Mouse (Mus musculus): ENCODE measurements around the gene Asb5.
"Not testable (repeated sequence)": the region's sequence is repeated elsewhere in the genome, so short reads cannot be mapped to it uniquely, and the experiment has no call there.

Asb5 gene

DNA sequence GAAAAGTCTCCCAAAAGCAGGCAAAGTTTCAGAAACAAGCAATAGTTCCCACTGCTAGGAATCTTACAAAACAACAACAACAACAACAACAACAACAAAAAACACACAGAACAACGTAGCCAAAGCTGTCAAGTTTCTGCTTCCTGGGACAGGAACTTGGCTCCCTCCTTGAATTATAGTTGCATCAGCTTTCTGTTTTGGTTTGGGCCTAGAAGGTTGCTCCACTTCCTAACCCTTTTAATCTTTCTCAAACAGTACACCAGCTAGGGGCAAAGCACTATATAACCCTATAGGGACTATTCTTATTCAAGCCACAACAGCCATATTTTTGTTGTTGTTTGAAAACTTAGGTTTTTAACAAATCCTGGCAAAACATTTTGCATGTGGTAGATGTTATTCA, 12.0 kb downstream of the Asb5 start:
- DNase-seq = no peak

DNA sequence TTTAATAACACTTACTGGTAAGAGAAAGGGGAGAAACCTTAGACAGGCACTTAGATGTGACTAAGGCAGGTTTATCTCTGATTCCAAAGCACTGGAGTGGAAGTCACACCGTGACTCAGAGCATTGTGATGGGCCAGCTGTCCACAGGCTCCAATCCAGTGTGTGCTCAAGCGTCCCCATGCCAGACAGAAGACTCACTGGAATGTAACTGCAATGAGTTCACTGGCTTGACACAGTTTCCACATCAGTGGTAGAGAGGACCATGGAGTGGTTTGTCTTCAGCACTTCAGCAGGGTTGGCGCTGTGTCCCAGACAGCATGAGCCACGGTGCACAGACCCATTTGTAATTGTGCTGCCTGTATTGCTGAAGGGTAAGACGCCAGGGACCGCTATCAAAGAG, 19.0 kb downstream of the Asb5 start:
- DNase-seq = peak; percentile 4

DNA sequence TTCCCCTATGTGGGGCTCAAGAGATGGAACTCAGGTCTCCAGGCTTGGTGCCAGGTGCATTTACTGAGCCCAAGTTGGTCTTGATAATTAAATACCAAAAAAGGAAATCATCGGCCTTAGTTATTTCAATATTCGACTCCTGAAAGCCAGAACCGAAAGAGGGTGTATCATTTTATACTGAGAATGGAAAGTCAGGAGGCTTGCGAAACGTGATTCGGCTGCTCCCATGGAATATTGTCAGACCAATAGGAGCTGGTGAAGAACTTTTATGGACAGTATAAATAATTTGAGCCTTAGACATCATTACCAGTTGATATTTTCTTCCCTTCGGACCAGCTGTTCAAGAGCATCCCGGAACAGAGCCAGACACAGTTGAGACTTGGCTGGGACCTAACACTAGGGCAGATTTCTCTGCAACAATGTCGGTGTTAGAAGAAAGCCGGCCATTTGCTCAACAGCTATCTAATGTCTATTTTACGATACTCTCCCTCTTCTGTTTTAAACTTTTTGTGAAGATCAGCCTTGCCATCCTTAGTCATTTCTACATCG, 20.7 kb downstream of the Asb5 start:
- DNase-seq = no peak

DNA sequence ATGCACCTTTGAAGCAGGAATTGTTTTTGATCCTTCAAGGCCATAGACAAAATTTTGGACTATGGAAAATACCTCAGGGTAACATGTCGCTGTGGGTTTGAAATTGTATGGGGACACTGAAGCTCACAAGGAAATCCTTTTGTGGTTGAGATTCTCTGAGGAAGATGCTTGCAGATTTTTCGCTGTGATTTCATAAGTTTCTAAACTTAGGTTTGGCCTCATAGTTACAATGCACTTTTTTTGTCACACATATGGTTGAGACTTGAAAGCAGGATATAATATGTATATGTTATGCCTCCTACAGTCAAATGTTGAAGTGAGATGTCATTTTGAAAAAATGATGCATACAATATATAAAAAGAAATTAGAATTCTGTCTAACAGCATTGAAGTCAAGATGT, 25.5 kb downstream of the Asb5 start:
- DNase-seq = no peak

DNA sequence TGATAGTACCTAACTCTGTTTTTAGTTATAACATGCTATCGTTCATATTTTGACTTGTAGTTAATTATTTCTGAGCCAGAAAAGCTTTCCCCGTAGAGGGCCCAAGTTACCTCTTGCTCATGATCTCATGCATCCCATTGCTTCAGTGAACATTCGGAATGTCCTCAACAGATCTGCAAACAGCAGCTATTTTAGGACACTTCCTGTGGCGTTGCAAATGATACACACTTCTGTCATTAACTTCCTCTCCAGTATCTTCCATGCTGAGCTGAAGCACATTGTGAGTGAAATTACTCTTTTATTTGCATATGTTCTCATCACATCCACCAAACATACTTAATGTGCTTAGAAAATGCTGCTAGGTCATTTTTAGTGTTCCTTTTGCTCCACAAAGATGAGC, 32.8 kb downstream of the Asb5 start:
- DNase-seq = no peak

DNA sequence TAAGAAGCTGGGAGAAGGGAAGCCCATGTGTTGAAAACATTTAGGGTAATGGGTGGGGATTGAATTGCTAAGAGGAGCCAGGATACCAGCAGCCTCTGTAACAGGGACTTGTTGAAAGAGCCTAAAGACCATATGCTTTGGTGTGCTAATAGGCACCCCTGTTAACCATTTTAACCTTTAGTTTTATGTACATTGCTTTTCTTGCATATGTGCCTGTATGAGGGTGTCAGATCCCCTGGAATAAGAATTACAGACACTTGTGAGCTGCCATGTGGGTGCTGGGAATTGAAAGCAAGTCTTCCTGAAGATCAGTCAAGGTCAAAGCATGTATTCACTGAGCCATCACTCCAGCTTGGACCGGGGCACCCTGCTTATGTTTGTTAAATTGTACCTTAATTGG, 35.8 kb downstream of the Asb5 start:
- no peak for DNase-seq

DNA sequence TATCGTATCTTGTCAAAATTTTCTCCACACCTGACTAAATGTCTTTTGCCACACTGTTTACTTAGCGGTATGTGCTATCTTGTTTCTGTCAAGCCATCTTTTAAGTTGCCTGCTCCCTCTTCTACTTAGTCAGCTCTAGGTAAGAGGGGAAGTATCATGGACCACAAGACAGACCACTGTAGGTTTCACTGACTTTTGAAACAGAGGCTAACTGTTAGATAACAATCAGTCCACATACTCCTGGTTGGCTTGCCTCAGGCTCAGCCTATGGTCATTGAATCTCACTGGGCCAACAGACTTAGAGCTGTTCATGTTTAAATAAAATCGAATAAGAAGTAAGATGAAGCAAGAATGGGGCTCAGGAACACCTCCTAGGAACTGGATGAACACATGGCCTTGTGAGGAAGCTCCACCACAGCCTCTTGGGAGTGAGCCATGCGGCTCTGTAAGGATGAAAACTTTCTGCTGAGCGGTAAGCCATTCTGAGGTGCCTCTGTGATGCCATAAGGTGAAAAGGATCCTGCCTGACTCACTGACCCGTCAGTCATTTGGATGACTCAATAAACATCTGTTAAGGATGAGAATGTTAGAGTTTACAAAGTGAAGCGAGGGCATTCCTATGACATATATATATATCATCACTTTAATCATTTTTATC, 36.4 kb downstream of the Asb5 start:
- no peak for DNase-seq

DNA sequence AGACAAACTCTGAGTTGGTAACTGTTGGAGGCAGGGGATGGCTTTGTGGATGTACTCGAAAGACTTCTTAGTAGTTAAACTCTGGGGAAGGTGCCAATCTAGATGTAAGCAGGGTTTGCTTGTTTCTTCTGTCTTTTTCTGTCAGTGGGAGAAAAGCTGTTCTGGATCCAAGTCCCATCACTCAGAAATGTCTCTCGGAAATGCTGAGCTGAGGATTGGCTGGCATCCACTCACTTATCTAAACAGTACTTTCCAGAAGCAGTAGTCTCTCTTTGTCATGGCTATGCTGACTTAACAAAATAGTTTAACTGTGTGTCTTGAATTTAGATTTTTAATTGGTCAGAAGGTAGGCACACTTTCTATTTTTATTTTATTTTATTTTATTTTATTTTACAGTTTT, 37.8 kb downstream of the Asb5 start:
- no peak for DNase-seq

DNA sequence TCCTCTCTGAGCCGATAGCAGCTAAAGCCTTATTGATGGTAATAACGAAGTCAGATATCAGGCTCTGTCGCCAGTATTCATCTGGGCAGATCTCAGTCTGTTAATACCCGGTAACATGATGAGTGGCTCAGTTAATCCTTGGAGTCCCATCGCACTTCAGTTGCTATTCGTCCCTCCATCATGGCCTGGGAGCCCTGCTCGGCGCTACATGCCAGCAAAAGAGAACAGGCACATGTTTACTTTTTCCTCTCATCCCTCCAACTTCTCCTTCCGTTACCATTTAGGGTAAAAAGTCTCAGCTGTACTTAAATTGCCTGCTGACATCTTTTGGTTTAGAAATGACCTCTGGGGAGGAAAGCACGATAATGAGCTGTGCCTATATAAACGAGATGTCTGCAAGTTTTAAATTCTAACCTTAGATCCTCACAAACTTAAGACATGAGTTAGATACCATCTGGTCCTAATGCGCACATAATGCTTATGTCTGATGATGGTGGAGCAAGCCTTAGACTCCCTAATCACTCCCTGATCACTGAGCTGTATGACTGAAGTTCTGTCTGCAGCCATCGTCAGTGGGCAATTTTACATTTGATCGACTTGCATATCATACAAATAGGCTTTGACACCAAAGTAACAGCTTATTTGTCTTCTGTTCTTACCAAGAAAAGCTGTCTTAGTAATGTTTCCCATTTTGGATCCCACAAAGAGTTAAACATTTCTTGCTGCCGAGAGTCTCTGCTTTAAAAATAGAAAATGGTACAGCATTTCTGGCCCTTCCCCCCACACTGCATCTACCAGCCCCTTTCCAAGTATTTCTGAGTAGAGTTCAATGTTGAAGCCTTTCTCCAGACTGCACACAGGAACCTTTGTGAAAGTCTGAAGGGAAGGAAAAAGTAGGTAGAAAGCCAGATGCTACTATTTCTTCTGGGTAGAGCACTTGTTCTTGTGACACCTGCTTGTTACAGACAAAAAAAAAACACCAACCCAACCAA, 41.5 kb downstream of the Asb5 start:
- no peak for DNase-seq

DNA sequence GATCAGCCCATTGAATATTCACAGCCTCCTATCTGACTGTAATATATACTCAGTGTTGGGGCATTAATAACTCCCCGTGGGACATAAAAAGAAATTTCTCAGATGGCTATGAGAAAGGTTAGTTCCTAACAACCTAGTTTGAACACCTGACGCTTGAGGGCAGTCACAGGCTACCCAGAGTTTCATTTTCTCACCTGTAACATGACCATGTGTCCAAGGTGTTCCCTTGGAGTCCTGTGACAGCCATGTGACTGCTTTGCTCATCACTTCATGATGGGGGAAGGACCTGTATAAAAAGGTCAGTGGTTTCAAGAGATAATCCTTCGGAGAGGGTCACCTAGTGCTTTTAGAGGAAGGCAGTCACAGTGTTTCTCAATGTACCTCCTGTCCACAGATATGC, 52.1 kb downstream of the Asb5 start:
- DNase-seq = no peak

DNA sequence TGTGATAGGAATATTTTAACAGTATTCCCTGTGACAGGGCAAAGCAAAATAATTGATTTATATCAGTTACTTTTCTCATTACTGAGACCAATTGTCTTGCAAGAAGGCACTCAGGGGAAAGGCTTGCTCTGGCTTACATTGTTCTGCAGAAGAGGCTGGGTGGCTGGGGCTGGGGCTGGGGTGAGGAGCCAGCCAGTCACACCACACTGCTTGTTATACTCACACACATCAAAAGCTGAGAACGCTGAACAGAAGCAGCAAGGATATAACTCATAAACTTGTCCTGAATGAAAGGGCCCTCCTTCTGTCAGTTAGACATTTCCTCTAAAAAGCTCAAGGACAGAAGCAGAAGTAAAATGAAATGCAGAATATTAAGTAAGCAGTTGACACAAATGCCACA, 53.5 kb downstream of the Asb5 start:
- no peak for DNase-seq

DNA sequence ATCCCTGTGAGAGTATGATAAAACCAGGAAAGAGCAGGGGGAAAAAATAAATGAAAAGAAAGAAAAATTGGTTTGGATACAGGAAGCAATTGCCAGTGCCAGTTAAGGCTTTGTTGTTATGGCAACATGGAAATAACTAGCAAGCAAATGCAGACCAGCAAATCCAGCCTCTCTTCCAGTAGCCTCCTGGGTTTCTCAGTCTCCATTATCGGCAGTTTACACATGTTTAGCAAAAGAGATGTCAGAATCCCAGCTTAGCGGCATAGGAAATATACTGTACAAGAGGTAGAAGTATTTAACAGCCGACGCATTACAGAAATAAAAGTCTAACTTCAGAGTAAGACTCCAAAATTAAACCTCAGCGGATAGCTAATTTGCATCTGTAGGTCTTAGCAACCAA, 65.3 kb downstream of the Asb5 start:
- DNase-seq = no peak

DNA sequence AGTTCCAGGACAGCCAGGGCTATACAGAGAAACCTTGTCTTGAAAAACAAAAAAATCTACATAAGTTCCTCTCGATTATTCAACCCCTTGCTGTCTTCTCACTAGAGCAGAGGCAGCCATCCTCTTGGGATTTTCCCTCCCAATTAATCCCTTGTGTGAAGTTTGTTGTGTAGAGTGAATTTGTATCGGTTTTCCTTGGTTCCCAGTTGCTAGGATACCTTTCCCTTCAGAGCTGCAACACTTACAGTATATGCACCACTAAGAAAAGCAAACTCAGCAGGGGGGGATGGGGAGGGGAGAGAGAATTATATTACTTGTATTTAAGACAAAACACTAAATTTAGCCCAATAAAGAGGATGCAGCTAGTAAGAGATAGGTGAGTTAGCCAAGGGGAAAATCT, 66.7 kb downstream of the Asb5 start:
- no peak for DNase-seq

DNA sequence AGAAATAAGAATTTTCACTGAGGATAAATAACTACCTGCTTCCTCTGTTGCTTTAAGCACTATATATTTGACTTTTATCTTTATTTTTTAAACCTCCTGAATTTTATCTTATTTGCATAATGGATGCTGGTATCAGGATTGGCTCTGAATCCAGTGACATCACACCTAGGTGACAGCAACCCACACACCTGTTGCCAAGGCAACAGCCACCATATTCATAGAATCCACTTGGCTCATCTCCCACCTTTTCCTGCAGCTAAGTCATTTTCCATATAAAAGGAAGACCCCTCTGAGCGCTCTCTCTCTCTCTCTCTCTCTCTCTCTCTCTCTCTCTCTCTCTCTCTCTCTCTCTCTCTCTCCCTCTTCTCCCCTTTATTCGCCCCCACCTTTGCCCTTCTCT, 67.6 kb downstream of the Asb5 start:
- no peak for DNase-seq

DNA sequence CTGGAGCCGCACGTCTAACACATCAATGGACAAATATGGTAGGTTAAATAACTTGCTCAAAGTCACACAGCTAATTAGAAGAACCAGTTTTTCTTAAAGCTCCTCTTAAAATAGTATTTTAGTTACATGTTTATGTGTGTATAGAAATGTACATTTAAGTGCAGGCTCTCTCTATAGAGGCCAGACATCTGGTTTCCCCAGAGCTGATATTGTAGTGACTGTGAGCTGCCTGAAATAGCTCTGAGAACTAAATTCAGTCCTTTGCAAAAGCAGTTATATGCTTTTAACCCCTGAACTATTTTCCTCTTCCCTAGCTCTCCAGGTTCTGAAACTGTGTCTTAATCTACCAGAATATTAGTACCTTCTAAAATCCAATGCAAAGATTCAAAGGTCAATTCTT, 68.0 kb downstream of the Asb5 start:
- DNase-seq = no peak

DNA sequence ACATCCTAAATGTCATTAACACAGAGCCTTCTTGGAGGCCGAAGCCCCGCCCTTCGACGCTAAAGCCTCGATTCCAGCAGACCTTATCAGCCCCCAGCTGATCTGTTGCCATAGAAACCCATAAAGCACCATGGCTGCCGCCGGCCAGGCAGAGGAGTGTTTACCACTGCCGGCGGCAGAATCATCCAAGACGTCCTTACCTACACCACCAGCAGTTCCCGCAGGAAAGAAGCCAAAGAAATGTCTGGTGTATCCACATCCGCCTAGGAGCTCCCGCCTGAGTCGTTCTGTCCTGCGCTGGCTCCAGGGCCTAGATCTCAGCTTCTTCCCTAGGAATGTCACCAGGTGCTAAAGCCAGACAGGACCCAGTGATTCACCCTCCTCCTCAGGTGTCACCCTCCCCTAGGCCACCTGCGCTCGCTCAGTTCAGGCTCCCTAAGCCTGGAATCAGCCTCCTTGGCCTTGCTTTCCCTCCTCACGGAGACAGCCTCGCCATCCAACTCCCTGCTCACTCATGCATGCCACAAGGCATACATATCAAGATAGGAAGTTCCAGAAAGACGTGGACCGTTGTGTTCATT, 71.4 kb downstream of the Asb5 start, which contains the start of gene Spata4:
Gene Spata4 (plus strand): TSS at position 111 of the 581 bp plus-strand sequence.
- DNase-seq = peak; percentile 24

DNA sequence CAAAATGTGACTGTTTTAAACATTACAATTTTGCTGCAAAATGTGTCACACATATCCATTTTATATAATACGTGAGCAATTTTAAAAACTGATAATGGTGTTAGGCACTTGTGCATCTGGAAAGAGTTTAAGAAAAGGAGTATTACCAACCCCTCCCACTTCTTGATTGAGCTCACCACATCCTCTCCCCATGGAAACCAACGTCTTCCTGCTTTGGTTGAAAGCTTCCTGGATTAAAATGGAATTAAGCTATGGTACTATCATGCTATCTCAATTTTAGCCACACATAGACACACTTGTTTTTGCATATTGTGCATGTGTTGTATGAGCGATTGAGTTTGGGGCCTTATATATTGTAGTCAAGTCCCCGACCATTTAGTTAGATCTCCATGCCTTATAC, 74.1 kb downstream of the Asb5 start:
- no peak for DNase-seq

DNA sequence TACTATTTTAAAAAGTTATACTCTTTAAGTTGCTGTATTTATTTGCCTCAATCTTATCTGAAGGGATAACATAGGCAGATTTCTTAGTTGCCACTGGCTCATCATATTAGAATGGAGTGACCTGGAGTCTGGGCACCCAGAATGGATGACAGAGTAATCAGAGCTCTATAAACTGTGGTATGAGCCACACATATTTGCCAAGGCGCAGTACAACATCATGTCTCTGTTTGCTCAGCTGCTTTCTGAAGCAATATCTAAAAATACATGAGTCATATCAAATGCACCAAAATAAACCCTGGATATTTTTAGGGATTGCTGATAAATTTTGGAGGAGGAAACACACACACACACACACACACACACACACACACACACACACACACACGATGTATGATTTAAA, 80.0 kb downstream of the Asb5 start:
- no peak for DNase-seq

DNA sequence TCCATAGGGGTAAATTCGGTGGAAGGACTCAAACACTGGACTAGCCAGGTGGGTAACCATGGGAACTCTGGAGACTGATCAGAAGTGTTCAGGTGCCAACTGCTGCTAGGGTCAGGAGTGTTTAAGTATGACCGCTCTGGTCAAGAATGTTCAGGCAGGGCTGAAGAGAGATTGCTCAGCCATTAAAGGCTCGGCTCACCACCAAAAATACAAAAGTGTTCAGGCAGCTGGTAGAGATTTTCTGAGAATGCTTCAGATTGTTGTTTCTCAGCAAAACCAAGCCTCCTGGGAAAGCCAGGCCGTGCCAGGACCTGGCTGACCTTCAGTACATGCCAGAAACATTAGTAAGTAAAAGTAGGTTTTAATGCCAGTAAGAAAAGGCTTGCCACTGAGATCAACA, 80.9 kb downstream of the Asb5 start:
- peak; percentile 6 for DNase-seq

DNA sequence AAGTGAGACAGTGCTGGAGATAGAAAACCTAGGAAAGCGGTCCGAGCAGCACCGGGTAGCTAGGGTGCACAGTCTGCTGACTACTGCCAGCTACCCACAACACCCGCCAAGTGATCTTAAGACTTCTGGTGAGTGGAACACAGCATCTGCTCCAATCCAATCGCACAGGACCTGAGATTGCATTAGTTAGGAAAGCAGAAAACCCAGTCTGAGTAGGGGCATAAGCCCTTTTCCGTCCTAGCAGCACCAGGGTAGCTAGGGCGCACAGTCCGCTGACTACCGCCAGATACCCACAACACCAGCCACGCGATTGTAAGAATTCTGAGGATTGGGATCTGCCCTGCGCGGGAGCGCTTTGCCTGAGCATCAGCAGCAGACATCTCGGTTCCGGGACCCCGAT, 87.3 kb downstream of the Asb5 start:
- not testable (repeated sequence) for DNase-seq
